Mouse (Mus musculus) hindbrain, postnatal 0 days (tissue): ENCODE measurements around the gene Lyrm4. TPM values are rescaled to one million over a fixed set of nuclear protein-coding genes. Genes with fewer than 3 reads are reported as not detected.

ENCODE experiments used
- ATAC-seq: fragments of 200-750 bp; cut with Nextera tagmentation; 2 replicates; pipeline ENCODE4 v1.8.0; 2017; ENCODE audit warnings: mild to moderate bottlenecking, moderate TSS enrichment, moderate library complexity
- DNase-seq: peaks from one replicate; pipeline ENCODE4 v3.0.0-alpha.2; 2015; ENCODE audit warnings: low spot score
- H3K27ac ChIP-seq: fragments of 300-500 bp; sonication (generic); 2 replicates; pipeline ENCODE4 v1.5.1; 2014; ENCODE audit warnings: mild to moderate bottlenecking
- H3K27me3 ChIP-seq: fragments of 300-500 bp; sonication (generic); 2 replicates; pipeline ENCODE4 v1.6.1; 2014; ENCODE audit warnings: low read length, mixed read lengths; ENCODE audit not compliant: insufficient read depth
- H3K36me3 ChIP-seq: fragments of 300-500 bp; sonication (generic); 2 replicates; pipeline ENCODE4 v1.6.1; 2014; ENCODE audit warnings: low read length, mixed read lengths; ENCODE audit not compliant: insufficient read depth
- H3K4me1 ChIP-seq: fragments of 300-500 bp; sonication (generic); 2 replicates; pipeline ENCODE4 v1.6.1; 2014; ENCODE audit warnings: antibody characterized with exemption, low read length, mixed read lengths; ENCODE audit not compliant: insufficient read depth
- H3K4me2 ChIP-seq: fragments of 300-500 bp; sonication (generic); 2 replicates; pipeline ENCODE4 v1.6.1; 2014; ENCODE audit warnings: low read depth, mild to moderate bottlenecking, low read length, moderate library complexity, mixed read lengths
- H3K4me3 ChIP-seq: fragments of 300-500 bp; sonication (generic); 2 replicates; pipeline ENCODE4 v1.5.1; 2014; ENCODE audit warnings: low read length
- H3K9ac ChIP-seq: fragments of 300-500 bp; sonication (generic); replicated peaks from 2 replicates; pipeline ENCODE4 v1.6.1; 2014; ENCODE audit warnings: mild to moderate bottlenecking, low read length, moderate library complexity, mixed read lengths
- H3K9me3 ChIP-seq: fragments of 300-500 bp; sonication (generic); 2 replicates; pipeline ENCODE4 v1.6.1; 2016; ENCODE audit warnings: low read length, mixed read lengths
- CTCF ChIP-seq: IDR thresholded peaks from 2 replicates; pipeline ENCODE4 v1.5.1; 2016; ENCODE audit warnings: antibody characterized with exemption, control low read depth, low read depth
- WGBS: fragments of 180-500 bp; shearing (Covaris S2); extraction: QIAGEN DNeasy Blood & Tissue Kit; methylation state at CpG from one replicate; pipeline ENCODE4 v1.1.7; 2014; 5-methylcytosine and 5-hydroxymethylcytosine counted together
- polyA plus RNA-seq: library from polyadenylated mRNA; unstranded; fragments of >200 nt; fragmentation: Nextera tagmentation; extraction: Ambion mirVana; gene quantifications from 2 replicates; pipeline ENCODE4 v1.2.1, GENCODE M21; 2015
- total RNA-seq: library from RNA; depleted of rRNA; stranded (reverse); fragments of >200 nt; gene quantifications from 2 replicates; pipeline ENCODE4 v1.2.3, GENCODE M21; 2014

The Lyrm4 gene
- total and polyA plus RNA-seq, 2 experiments from 2014 or later = 15.7 to 53.0 TPM

GRCm38 (mm10) chr13:36149175-36149939 lies 32.0 kb upstream of the Lyrm4 start:
- H3K4me3 ChIP-seq = no peak overlapping the region
- WGBS = 51% methylated on average over 6 of the region's 6 CpGs
- no peaks in the 10 kb centered on the region for H3K36me3 ChIP-seq
- no peak overlapping the region for H3K9ac ChIP-seq
- H3K4me2 ChIP-seq = no peak overlapping the region
- DNase-seq (peak; percentile 43), ATAC-seq (peak; percentile 71)
- H3K9me3 ChIP-seq = no peaks in the 10 kb centered on the region
- H3K27me3 ChIP-seq = no peaks in the 10 kb centered on the region
- no peaks in the 10 kb centered on the region for H3K4me1 ChIP-seq
- H3K27ac ChIP-seq = 0 out of 2 replicates have a peak overlapping the region, but pooled peaks have one; percentile 0
- TF ChIP-seq CTCF = no peak

- no peak overlapping the region for H3K4me3 ChIP-seq
- WGBS = 77% methylated on average over 1 of the region's 1 CpGs
- H3K27me3 ChIP-seq = no peaks in the 10 kb centered on the region
- no peak overlapping the region for H3K9ac ChIP-seq
- no peak for TF ChIP-seq CTCF
- H3K9me3 ChIP-seq = no peaks in the 10 kb centered on the region
- H3K27ac ChIP-seq = no peak overlapping the region
- no peaks in the 10 kb centered on the region for H3K4me1 ChIP-seq
- no peak overlapping the region for H3K4me2 ChIP-seq
- DNase-seq (no peak), ATAC-seq (no peak)
- H3K36me3 ChIP-seq = no peaks in the 10 kb centered on the region
These were observed 28.3 kb upstream of the Lyrm4 start for GRCm38 (mm10) chr13:36145601-36146000.

GRCm38 (mm10) chr13:36140247-36141016 lies 23.1 kb upstream of the Lyrm4 start:
- Histone ChIP-seq H3K9ac (no peak overlapping the region), H3K27me3 (no peaks in the 10 kb centered on the region), H3K4me3 (no peak overlapping the region), H3K27ac (no peak overlapping the region), H3K36me3 (no peaks in the 10 kb centered on the region), H3K4me1 (no peaks in the 10 kb centered on the region), H3K4me2 (no peak overlapping the region), H3K9me3 (no peaks in the 10 kb centered on the region)
- 78% methylated on average over 5 of the region's 5 CpGs for WGBS
- no peak for TF ChIP-seq CTCF
- DNase-seq = no peak
- no peak for ATAC-seq

GRCm38 (mm10) chr13:36139703-36140102 lies 22.4 kb upstream of the Lyrm4 start:
- Histone ChIP-seq H3K9ac (no peak overlapping the region), H3K36me3 (no peaks in the 10 kb centered on the region), H3K27ac (no peak overlapping the region), H3K4me1 (no peaks in the 10 kb centered on the region), H3K4me2 (no peak overlapping the region), H3K9me3 (no peaks in the 10 kb centered on the region), H3K27me3 (no peaks in the 10 kb centered on the region), H3K4me3 (no peak overlapping the region)
- no peak for DNase-seq
- no peak for TF ChIP-seq CTCF
- WGBS = 87% methylated on average over 5 of the region's 5 CpGs
- no peak for ATAC-seq

GRCm38 (mm10) chr13:36131992-36132649 lies 14.8 kb upstream of the Lyrm4 start:
- Histone ChIP-seq H3K36me3 (no peaks in the 10 kb centered on the region), H3K9me3 (no peaks in the 10 kb centered on the region), H3K4me1 (no peaks in the 10 kb centered on the region), H3K27me3 (no peaks in the 10 kb centered on the region), H3K9ac (no peak overlapping the region), H3K4me3 (no peak overlapping the region), H3K4me2 (no peak overlapping the region), H3K27ac (no peak overlapping the region)
- 83% methylated on average over 5 of the region's 5 CpGs for WGBS
- ATAC-seq = no peak
- DNase-seq = no peak
- no peak for TF ChIP-seq CTCF

- no peak for DNase-seq
- Histone ChIP-seq H3K36me3 (no peaks in the 10 kb centered on the region), H3K27me3 (no peaks in the 10 kb centered on the region), H3K27ac (no peak overlapping the region), H3K4me2 (no peak overlapping the region), H3K9ac (no peak overlapping the region), H3K4me1 (no peaks in the 10 kb centered on the region), H3K4me3 (no peak overlapping the region), H3K9me3 (no peaks in the 10 kb centered on the region)
- no peak for ATAC-seq
- no peak for TF ChIP-seq CTCF
- 92% methylated on average over 5 of the region's 5 CpGs for WGBS
These were observed 14.1 kb upstream of the Lyrm4 start for GRCm38 (mm10) chr13:36131401-36131800.
